Mouse (Mus musculus) ES-Bruce4 (cell line): ENCODE results near the gene Grb2.

Experiments used
- CTCF ChIP-seq: IDR thresholded peaks from one replicate; pipeline ENCODE4 v1.8.1; 2011; ENCODE audit warnings: low read depth, low read length
- POLR2A ChIP-seq: IDR thresholded peaks from one replicate; pipeline ENCODE4 v1.8.1; 2011; ENCODE audit warnings: low read length; ENCODE audit not compliant: insufficient read depth

DNA sequence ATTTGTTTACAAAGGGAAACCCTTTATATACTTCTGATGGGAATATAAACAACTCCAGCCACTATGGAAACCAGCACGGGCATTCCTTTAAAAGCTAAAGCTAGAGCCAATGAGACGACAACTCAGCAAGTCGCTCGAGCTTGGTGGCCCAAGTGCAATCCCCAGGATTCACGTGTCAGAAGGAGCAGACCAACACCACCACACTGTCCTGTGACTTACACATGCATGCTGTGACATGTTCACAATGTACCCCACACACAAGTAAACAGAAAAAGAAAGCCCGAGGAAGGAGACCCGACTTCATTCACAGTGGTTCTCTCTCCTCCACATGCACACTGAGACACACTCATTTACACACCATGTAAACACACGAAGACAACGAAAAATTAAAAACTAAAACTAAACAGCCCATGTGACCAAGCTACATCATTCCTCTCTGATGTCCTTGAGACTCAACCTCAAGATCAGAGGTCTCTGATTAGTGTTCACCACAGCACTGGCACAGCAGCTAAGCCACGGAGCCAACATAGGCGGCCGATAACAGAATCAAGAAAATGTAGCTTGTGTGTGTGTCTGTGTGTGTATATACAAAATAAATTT is 14.3 kb downstream of the Grb2 start:
- TF ChIP-seq POLR2A (no peak), CTCF (no peak)
